Mouse (Mus musculus) CH12.LX (cell line): ENCODE data around the gene Tenm1.

Source experiments
- CHD2 ChIP-seq: IDR thresholded peaks from 2 replicates; pipeline ENCODE4 v1.6.1; 2011; ENCODE audit warnings: low read length, improper control_type of control experiment
- CTCF ChIP-seq, 2 experiments: IDR thresholded peaks in 1 of 2; conservative IDR thresholded peaks in 1 of 2; 2 replicates each; pipeline ENCODE4 v1.5.1; 2011 to 2012; ENCODE audit warnings: low read depth in 2 of 2, low read length in 2 of 2, improper control_type of control experiment in 1 of 2, inconsistent platforms in 1 of 2, mild to moderate bottlenecking in 1 of 2, moderate library complexity in 1 of 2
- ELF1 ChIP-seq: IDR thresholded peaks from 2 replicates; pipeline ENCODE4 v1.6.1; 2014; ENCODE audit warnings: low read depth, mild to moderate bottlenecking, inconsistent platforms, low read length, improper control_type of control experiment
- POLR2A ChIP-seq: IDR thresholded peaks from 2 replicates; pipeline ENCODE4 v1.6.1; 2011; ENCODE audit warnings: low read depth, mild to moderate bottlenecking, improper control_type of control experiment, low read length
- RCOR1 ChIP-seq: conservative IDR thresholded peaks from 2 replicates; pipeline ENCODE4 v1.6.1; 2012; ENCODE audit warnings: low read depth, mild to moderate bottlenecking, inconsistent platforms, low read length, improper control_type of control experiment
- SIN3A ChIP-seq: IDR thresholded peaks from 2 replicates; pipeline ENCODE4 v1.6.1; 2012; ENCODE audit warnings: low read length, improper control_type of control experiment, inconsistent platforms
- ZC3H11A ChIP-seq: IDR thresholded peaks from 2 replicates; pipeline ENCODE4 v1.6.1; 2012; ENCODE audit warnings: low read depth, mild to moderate bottlenecking, inconsistent platforms, low read length, improper control_type of control experiment
- ZKSCAN1 ChIP-seq: IDR thresholded peaks from 2 replicates; pipeline ENCODE4 v1.6.1; 2012; ENCODE audit warnings: low read depth, inconsistent platforms, low read length, improper control_type of control experiment, borderline replicate concordance
- ZNF384 ChIP-seq: IDR thresholded peaks from 2 replicates; pipeline ENCODE4 v1.6.1; 2012; ENCODE audit warnings: low read depth, low read length, improper control_type of control experiment, inconsistent platforms

GRCm38 (mm10) chrX:42967611-42968010 lies 461.3 kb downstream of the Tenm1 start:
- no peak for TF ChIP-seq CHD2
- TF ChIP-seq POLR2A, result no peak
- TF ChIP-seq ZKSCAN1, result no peak
- TF ChIP-seq SIN3A, result no peak
- no peak for TF ChIP-seq CTCF (conservative IDR thresholded peaks at IDR 0.05 in 1 of 2, IDR thresholded peaks at IDR 0.05 in 1 of 2; ENCODE audit: low read depth in 2 of 2, low read length in 2 of 2)
- no peak for TF ChIP-seq RCOR1
- no peak for TF ChIP-seq ZNF384
- no peak for TF ChIP-seq ZC3H11A
- TF ChIP-seq ELF1, result no peak
